Mouse (Mus musculus) liver, adult 2 months (tissue): ENCODE results near the gene Gpatch1.

ENCODE experiments used
- CTCF ChIP-seq: fragments of 200-500 bp; IDR thresholded peaks from 2 replicates; pipeline ENCODE4 v1.5.1; 2011; ENCODE audit warnings: low read depth, low read length, control low read depth
- POLR2A ChIP-seq: fragments of 200-500 bp; IDR thresholded peaks from 2 replicates; pipeline ENCODE4 v1.6.1; 2011; ENCODE audit warnings: low read length, control low read depth; ENCODE audit not compliant: insufficient read depth; ENCODE audit errors: extremely low read depth

- TF ChIP-seq CTCF (no peak), POLR2A (no peak)
Observed at GRCm38 (mm10) chr7:35362868-35363267, 44.6 kb upstream of the Gpatch1 start.
